ENCODE assay signal across 16 mouse cellular contexts in genomic region chr5:27565700-27566099, GRCm38 (mm10).
DNase-seq lines count a peak whose midpoint lies in the region; ATAC-seq and TF ChIP-seq lines count a peak whose summit lies in the region.
"Had no signal": no experiment of that assay in that cellular context is flagged by ENCODE, and none has a peak within 500 bp of the region (broad histone marks: within the 10 kb centered on the region; RNA-seq: fewer than 3 reads in every experiment).

No protein-coding gene starts in this region.

- no peaks in the 10 kb centered on the region for H3K27me3 ChIP-seq in cerebellum, adult 2 months (ENCODE audit: control insufficient read depth, insufficient read depth, low read length)
- H3K27me3 ChIP-seq: embryonic facial prominence, embryonic 13.5 days; lung, embryonic 15.5 days; megakaryocyte, embryonic 14.5 days; neural tube, embryonic 12.5 days had no signal

- no peaks in the 10 kb centered on the region; the same call in 1 of the 2 replicates for H3K4me1 ChIP-seq in cerebellum, adult 2 months (ENCODE audit: control insufficient read depth, insufficient read depth, low read length)
- H3K4me1 ChIP-seq: embryonic facial prominence, embryonic 13.5 days; heart, embryonic 10.5 days; lung, embryonic 15.5 days; megakaryocyte, embryonic 14.5 days; neural tube, embryonic 12.5 days had no signal

- TF ChIP-seq CTCF in cerebellum, adult 2 months (IDR thresholded peaks at IDR 0.05; ENCODE audit: borderline replicate concordance, insufficient read depth, low read depth, low read length) = no peak

- no peak overlapping the region for H3K27ac ChIP-seq in cerebellum, adult 2 months (ENCODE audit: insufficient read depth, low read length)
- H3K27ac ChIP-seq: embryonic facial prominence, embryonic 13.5 days; forebrain, embryonic 10.5 days; heart, embryonic 10.5 days; lung, embryonic 15.5 days; neural tube, embryonic 12.5 days had no signal

- WGBS in cerebellum, adult 2 months = 26% methylated on average over 7 of the region's 7 CpGs

- H3K4me3 ChIP-seq in cerebellum, adult 2 months (replicated peaks; ENCODE audit: insufficient read depth, low read depth, low read length) = no peak overlapping the region
- H3K4me3 ChIP-seq: embryonic facial prominence, embryonic 13.5 days; forebrain, embryonic 10.5 days; heart, embryonic 10.5 days; lung, embryonic 15.5 days; megakaryocyte, embryonic 14.5 days; neural tube, embryonic 12.5 days had no signal

- ATAC-seq in frontal cortex, adult (ENCODE audit: low TSS enrichment) = peak; percentile 69

- TF ChIP-seq POLR2A in cerebellum, adult 2 months (IDR thresholded peaks at IDR 0.05; ENCODE audit: borderline replicate concordance, insufficient read depth, low read length) = no peak

- DNase-seq in frontal cortex, postnatal 10 days (ENCODE audit: low spot score in 2 of 2) = no peak
- peak; percentile 30 to 58 for DNase-seq in cerebellum, adult 2 months
- peak; percentile 46 for DNase-seq in embryo, embryonic 11 days
- peak; percentile 66 for DNase-seq in mesoderm, embryonic 11.5 days (ENCODE audit: low read depth, low spot score)
- DNase-seq in kidney, postnatal 10 days = no peak
- no peak for DNase-seq in layer of hippocampus, postnatal 36 days
- DNase-seq in testis, postnatal 14 days (ENCODE audit: low spot score) = no peak
- DNase-seq: heart, postnatal 36 days; kidney, adult 18-20 months had no signal

Comparison
In these comparisons a context has a peak if more than half of its experiments do, and no peak if none do; other contexts are left out.
1. DNase-seq: peak in cerebellum, adult 2 months (2 of 2), embryo, embryonic 11 days (single experiment) and mesoderm, embryonic 11.5 days (single experiment); none in frontal cortex, postnatal 10 days (0 of 2), kidney, postnatal 10 days (single experiment), layer of hippocampus, postnatal 36 days (0 of 2) and testis, postnatal 14 days (single experiment).